Mouse (Mus musculus) neural tube, embryonic 11.5 days (tissue): ENCODE results near the gene Abcg1. TPM values are rescaled to one million over a fixed set of nuclear protein-coding genes. Genes with fewer than 3 reads are reported as not detected.

ENCODE experiments used
- ATAC-seq: fragments of 200-750 bp; cut with Nextera tagmentation; 2 replicates; pipeline ENCODE4 v1.8.0; 2017; ENCODE audit warnings: moderate number of reproducible peaks, mild to moderate bottlenecking, moderate TSS enrichment, moderate library complexity; ENCODE audit not compliant: insufficient read depth, low FRiP score, low TSS enrichment
- DNase-seq: peaks from one replicate; pipeline ENCODE4 v3.0.0-alpha.2; 2015; ENCODE audit warnings: low spot score
- H3K27ac ChIP-seq: fragments of 300-500 bp; sonication (generic); 2 replicates; pipeline ENCODE4 v1.5.1; 2014; ENCODE audit warnings: low read depth, mild to moderate bottlenecking, low read length
- H3K27me3 ChIP-seq: fragments of 300-500 bp; sonication (generic); 2 replicates; pipeline ENCODE4 v1.6.1; 2014; ENCODE audit warnings: mild to moderate bottlenecking, low read length, mixed read lengths; ENCODE audit not compliant: control insufficient read depth, insufficient read depth
- H3K36me3 ChIP-seq: fragments of 300-500 bp; sonication (generic); 2 replicates; pipeline ENCODE4 v1.6.1; 2014; ENCODE audit warnings: mild to moderate bottlenecking, low read length, moderate library complexity, mixed read lengths; ENCODE audit not compliant: control insufficient read depth, insufficient read depth
- H3K4me1 ChIP-seq: fragments of 300-500 bp; sonication (generic); 2 replicates; pipeline ENCODE4 v1.6.1; 2014; ENCODE audit warnings: low read length, mixed read lengths; ENCODE audit not compliant: control insufficient read depth, insufficient read depth
- H3K4me2 ChIP-seq: fragments of 300-500 bp; sonication (generic); 2 replicates; pipeline ENCODE4 v1.6.1; 2014; ENCODE audit warnings: low read depth, mild to moderate bottlenecking, moderate library complexity
- H3K4me3 ChIP-seq: fragments of 300-500 bp; sonication (generic); 2 replicates; pipeline ENCODE4 v1.5.1; 2014; ENCODE audit warnings: low read depth, low read length
- H3K9ac ChIP-seq: fragments of 300-500 bp; sonication (generic); 2 replicates; pipeline ENCODE4 v1.6.1; 2014; ENCODE audit warnings: mild to moderate bottlenecking, low read length
- H3K9me3 ChIP-seq: fragments of 300-500 bp; sonication (generic); 2 replicates; pipeline ENCODE4 v1.6.1; 2016; ENCODE audit warnings: low read length; ENCODE audit not compliant: control insufficient read depth
- WGBS: fragments of 180-500 bp; shearing (Covaris S2); extraction: QIAGEN DNeasy Blood & Tissue Kit; methylation state at CpG from one replicate; pipeline ENCODE4 v1.1.7; 2014; 5-methylcytosine and 5-hydroxymethylcytosine counted together
- polyA plus RNA-seq: library from polyadenylated mRNA; unstranded; fragments of >200 nt; fragmentation: Nextera tagmentation; extraction: Ambion mirVana; gene quantifications from 2 replicates; pipeline ENCODE4 v1.2.1, GENCODE M21; 2014

Abcg1 gene
- polyA plus RNA-seq, 1 experiment from 2014 or later = 9.7 TPM

DNA sequence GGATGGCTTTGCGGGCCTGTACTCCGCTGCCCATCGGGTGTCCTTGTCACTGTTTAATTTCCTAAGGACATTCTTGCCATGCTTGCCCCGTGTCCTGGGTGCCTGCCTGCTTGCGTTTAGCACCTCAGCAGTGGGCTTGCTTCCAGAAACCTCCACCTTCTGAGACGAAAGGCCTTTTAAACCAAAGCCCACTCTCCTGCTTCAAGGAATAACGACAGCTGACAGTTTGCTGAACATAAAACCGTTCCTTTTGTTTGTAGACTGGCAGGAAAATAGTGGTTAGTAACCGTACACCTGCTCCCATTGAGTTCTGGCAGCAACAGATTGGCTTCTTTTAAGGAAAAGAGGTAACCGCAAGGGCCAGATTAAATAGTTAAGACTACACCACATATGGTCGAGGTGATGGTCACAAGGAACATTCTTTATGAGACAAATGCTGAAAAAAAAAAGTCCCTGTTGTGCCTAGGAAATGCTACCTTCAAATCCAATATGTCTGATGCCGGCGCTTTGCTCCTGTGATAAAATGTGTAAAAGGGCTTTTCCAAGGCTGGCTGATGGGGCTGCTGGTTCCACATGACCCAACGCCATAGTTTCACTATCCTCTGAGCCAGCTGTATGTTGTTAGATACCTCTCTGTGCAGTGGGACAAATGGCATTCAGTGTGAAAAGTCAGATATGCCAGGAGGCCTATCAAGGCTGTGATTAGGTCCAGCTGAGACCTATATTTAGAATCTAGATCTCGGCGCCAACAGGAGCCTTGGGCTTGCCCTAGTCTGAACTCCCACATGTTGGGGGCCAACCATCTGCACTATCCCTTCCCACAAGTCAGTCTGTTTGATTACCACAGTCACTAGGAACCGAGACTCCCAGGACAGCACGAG, 14.2 kb downstream of the Abcg1 start:
- 61% methylated on average over 18 of the region's 18 CpGs for WGBS
- no peak for ATAC-seq
- H3K27ac ChIP-seq = no peak overlapping the region
- no peaks in the 10 kb centered on the region for H3K27me3 ChIP-seq
- no peak for DNase-seq
- H3K9me3 ChIP-seq = no peaks in the 10 kb centered on the region
- H3K4me3 ChIP-seq = no peak overlapping the region
- H3K4me1 ChIP-seq = peaks cover 27% of the 10 kb centered on the region
- no peaks in the 10 kb centered on the region for H3K36me3 ChIP-seq
- H3K4me2 ChIP-seq = no peak overlapping the region
- H3K9ac ChIP-seq = no peak overlapping the region

DNA sequence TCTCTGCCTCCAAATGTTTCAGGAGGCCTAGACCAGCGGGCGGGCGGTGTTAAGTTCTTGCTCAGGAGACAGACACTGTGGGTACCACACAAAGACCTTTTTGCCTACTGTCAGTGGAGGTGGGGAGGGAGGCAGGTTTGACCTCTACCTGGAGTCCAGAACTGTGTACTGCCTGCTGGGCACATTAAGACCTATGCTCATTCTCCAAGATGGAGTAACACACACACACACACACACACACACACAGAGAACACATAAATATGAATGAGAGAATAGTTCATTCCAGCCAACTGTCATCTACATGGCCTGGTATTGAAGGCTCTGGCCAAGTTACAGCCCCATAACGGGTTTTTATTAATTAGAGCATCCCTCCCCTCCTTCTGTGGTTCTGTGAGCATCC, 15.4 kb downstream of the Abcg1 start:
- ATAC-seq (peak; percentile 23; the same call in 1 of the 2 replicates), DNase-seq (no peak)
- WGBS = 67% methylated on average over 4 of the region's 4 CpGs
- peaks cover 27% of the 10 kb centered on the region for H3K4me1 ChIP-seq
- peak overlapping the region; percentile 43 for H3K4me2 ChIP-seq
- H3K9me3 ChIP-seq = no peaks in the 10 kb centered on the region
- H3K9ac ChIP-seq = peak overlapping the region; percentile 10; the same call in 1 of the 2 replicates
- peak overlapping the region; percentile 9 for H3K27ac ChIP-seq
- H3K36me3 ChIP-seq = no peaks in the 10 kb centered on the region
- H3K27me3 ChIP-seq = no peaks in the 10 kb centered on the region
- H3K4me3 ChIP-seq = no peak overlapping the region; the same call in 1 of the 2 replicates

DNA sequence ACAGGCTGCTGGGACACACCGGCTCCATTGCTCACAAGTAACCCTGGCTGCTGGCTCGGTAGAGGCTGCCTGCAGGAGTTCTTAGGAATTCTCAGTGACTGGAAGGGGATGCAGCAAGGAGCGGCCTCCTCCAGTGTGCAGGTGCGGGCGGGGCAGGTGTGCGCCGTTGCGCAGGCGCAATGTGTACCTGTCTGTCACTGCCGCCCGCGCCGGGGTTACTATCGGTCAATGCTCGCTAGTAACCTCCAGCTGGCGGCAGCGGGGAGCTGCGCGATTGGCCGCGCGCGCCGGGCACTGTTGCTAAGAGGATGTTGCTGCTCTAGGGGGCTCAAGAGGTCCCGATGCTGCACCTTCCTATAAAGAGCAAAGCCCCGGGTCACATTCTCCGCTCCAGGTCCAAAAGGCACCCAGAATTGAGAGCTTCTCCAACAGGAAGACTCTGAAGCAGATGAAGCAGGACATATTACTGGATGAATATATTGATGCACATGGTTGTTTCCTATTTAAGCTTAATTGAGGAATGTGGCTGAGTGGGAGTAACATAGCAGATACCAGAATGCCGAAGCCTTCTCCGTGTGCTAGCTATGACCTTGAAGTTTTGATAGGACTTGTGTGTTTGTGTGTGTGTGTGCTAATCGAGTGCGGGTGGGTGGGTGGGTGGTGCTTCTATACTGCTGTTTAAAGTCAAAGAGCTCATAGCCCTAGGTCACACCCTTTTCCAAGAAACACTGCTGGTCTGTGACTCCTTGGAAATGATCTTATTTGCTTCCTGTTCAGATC, 16.0 kb downstream of the Abcg1 start:
- Histone ChIP-seq H3K27me3 (no peaks in the 10 kb centered on the region), H3K4me1 (peaks cover 24% of the 10 kb centered on the region), H3K27ac (peak overlapping the region; percentile 9), H3K4me2 (peak overlapping the region; percentile 43), H3K36me3 (no peaks in the 10 kb centered on the region), H3K4me3 (peak overlapping the region; percentile 18), H3K9me3 (no peaks in the 10 kb centered on the region), H3K9ac (peak overlapping the region; percentile 10; the same call in 1 of the 2 replicates)
- ATAC-seq (peak; percentile 78), DNase-seq (peak; percentile 88)
- WGBS = 3% methylated on average over 31 of the region's 31 CpGs

DNA sequence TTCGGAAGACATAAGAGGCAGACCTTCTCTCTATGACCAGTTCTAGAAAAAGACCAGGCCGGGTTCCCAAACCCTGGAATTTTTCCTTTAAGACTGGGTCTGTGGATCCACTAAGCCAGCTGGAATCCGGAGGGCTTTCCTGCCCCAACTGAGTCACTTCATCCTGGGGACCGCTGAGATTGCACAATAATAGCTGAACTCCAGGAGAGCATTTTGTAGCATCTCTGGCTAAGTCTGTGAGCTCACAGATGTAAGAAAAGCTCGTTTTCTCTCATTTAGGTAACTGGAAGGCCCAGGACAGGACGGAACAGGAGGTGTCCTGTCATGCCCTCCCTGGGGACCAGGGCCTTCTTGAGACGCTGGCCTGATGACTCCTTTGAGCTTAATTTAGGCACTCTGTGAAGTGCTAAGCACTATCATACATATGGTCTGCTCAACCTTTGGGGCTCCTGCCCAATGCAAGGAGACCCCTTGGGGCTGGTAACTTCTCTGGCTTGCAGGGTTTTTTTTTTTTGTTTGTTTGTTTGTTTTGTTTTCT, 16.6 kb downstream of the Abcg1 start:
- DNase-seq (no peak), ATAC-seq (no peak)
- peak overlapping the region; percentile 5; the same call in 1 of the 2 replicates for H3K27ac ChIP-seq
- H3K9me3 ChIP-seq = no peaks in the 10 kb centered on the region
- H3K4me3 ChIP-seq = no peak overlapping the region
- 21% methylated on average over 7 of the region's 7 CpGs for WGBS
- no peaks in the 10 kb centered on the region for H3K27me3 ChIP-seq
- peaks cover 24% of the 10 kb centered on the region for H3K4me1 ChIP-seq
- H3K9ac ChIP-seq = no peak overlapping the region
- H3K36me3 ChIP-seq = no peaks in the 10 kb centered on the region
- H3K4me2 ChIP-seq = peak overlapping the region; percentile 43

DNA sequence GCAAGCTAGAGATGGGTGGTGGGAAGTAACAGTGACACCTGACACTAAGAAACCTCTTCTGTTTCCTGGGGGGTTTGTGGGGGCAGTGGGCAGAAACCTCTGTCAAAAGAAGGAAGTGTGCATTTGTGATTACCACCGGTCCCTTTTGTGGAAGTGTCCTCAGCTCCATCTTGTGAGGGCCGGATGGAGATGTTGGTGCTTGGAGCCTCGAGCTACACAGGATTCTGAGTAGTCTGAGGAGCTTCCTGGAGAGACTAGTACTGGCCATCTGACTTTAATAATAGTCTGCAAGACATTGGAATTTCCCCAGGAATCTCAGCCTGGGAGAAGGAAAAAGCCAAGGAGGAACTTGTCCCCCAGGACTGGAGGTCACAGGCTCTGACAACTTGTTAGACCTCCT, 17.2 kb downstream of the Abcg1 start:
- Histone ChIP-seq H3K4me1 (peaks cover 24% of the 10 kb centered on the region), H3K36me3 (no peaks in the 10 kb centered on the region), H3K27ac (no peak overlapping the region), H3K27me3 (no peaks in the 10 kb centered on the region), H3K9ac (no peak overlapping the region), H3K9me3 (no peaks in the 10 kb centered on the region), H3K4me2 (no peak overlapping the region), H3K4me3 (no peak overlapping the region)
- WGBS = 66% methylated on average over 3 of the region's 3 CpGs
- no peak for ATAC-seq
- no peak for DNase-seq

DNA sequence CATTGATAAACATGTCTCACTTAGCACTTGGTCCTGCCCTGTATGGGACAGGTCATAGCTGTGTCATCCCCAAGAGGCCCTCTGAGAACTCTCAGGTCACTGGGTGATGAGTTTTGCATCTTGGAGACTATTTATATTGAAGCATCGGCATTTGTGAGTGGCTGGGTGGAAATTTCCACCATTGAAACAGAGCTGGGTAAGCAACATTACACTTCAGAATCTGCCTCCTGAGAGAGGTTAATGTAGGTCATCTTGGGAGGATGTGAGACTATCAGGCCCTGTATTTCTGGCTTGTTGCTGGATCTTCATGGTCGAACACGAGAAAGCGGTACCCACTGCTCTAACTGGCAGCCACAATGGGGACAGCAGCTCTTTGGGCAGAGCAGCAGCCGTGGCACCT, 18.0 kb downstream of the Abcg1 start:
- no peak overlapping the region for H3K27ac ChIP-seq
- H3K9me3 ChIP-seq = no peaks in the 10 kb centered on the region
- 91% methylated on average over 5 of the region's 5 CpGs for WGBS
- H3K36me3 ChIP-seq = no peaks in the 10 kb centered on the region
- no peak for ATAC-seq
- no peaks in the 10 kb centered on the region for H3K27me3 ChIP-seq
- peaks cover 24% of the 10 kb centered on the region for H3K4me1 ChIP-seq
- no peak for DNase-seq
- H3K4me2 ChIP-seq = no peak overlapping the region
- no peak overlapping the region for H3K4me3 ChIP-seq
- H3K9ac ChIP-seq = no peak overlapping the region

DNA sequence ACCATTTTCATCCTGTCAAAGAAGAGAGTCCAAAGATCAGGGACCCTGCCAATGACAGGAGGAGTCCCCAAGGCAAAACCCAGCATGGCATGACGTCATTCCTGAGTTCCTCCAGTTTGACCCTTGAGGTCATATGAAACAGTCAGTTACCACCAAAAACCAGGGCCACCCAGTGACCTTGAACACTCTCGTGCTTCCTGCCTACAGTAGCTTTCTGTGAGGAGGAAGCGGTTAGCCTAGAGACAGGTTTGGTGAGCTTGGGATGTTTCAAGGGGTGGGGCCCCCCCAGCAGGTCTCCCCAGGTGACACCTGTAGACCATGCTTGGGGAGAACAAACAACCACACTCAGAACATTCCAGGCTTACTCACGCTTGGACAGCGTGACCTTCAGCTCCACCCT, 20.1 kb downstream of the Abcg1 start:
- Histone ChIP-seq H3K9me3 (no peaks in the 10 kb centered on the region), H3K4me2 (no peak overlapping the region), H3K36me3 (no peaks in the 10 kb centered on the region), H3K27ac (no peak overlapping the region), H3K27me3 (no peaks in the 10 kb centered on the region), H3K9ac (no peak overlapping the region), H3K4me1 (peaks cover 17% of the 10 kb centered on the region), H3K4me3 (no peak overlapping the region)
- WGBS = 81% methylated on average over 5 of the region's 5 CpGs
- ATAC-seq (no peak), DNase-seq (no peak)

DNA sequence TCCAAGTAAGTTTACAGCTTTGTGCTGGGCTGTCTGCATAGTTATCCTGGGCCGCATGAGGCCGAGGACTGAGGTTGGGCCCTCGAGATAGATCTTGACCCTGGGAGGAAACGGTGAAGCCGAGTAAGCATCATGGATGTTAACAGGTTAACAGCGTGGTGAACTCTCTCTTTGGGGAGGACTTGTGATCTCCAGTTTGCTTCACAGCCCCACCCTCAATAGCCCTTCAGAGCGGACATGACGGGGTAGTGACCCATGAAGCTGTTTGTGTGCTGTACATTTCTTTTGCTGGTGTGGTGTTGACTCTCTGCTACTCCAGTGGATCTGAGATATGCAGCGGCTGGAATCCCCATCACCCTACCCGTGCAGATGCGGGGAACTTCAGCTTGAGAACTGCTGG, 21.1 kb downstream of the Abcg1 start:
- WGBS = 70% methylated on average over 11 of the region's 11 CpGs
- no peaks in the 10 kb centered on the region for H3K27me3 ChIP-seq
- no peak for ATAC-seq
- no peak overlapping the region for H3K27ac ChIP-seq
- H3K4me3 ChIP-seq = no peak overlapping the region
- no peaks in the 10 kb centered on the region for H3K9me3 ChIP-seq
- no peaks in the 10 kb centered on the region for H3K36me3 ChIP-seq
- H3K9ac ChIP-seq = no peak overlapping the region
- no peak overlapping the region for H3K4me2 ChIP-seq
- H3K4me1 ChIP-seq = peaks cover 7% of the 10 kb centered on the region
- no peak for DNase-seq
